Mouse (Mus musculus) granulocyte monocyte progenitor cell, adult 5-6 weeks (primary cell): ENCODE data around the gene Gm853. TPM values are rescaled to one million over a fixed set of nuclear protein-coding genes. Genes with fewer than 3 reads are reported as not detected.

ENCODE experiments used
- ATAC-seq: replicated peaks from 2 replicates; pipeline ENCODE4 v1.8.0; 2016; ENCODE audit warnings: mild to moderate bottlenecking, moderate TSS enrichment, inconsistent platforms; ENCODE audit not compliant: poor library complexity, severe bottlenecking
- total RNA-seq, 2 experiments: library from RNA; stranded (forward) in 1 of 2; stranded (reverse) in 1 of 2; fragments of 200-712, 200-1000 nt in 1 of 2; fragments of >200 nt in 1 of 2; fragmentation: Nextera tagmentation in 1 of 2; gene quantifications; 2 replicates each; pipeline ENCODE4 v1.2.3; 2014 to 2017

Gene Gm853
- total RNA-seq, 2 experiments from 2014 or later = not detected

- ATAC-seq = no peak
Observed at GRCm38 (mm10) chr4:130176156-130176720, 46.0 kb downstream of the Gm853 start.

GRCm38 (mm10) chr4:130175072-130175711 is 47.0 kb downstream of the Gm853 start, which contains the start of gene Tinagl1:
Tinagl1 (minus strand) TSS chr4:130175122.
- peak; percentile 66 for ATAC-seq

GRCm38 (mm10) chr4:130174335-130175031 is 47.7 kb downstream of the Gm853 start:
- peak; percentile 37 for ATAC-seq

- ATAC-seq = no peak
Observed at GRCm38 (mm10) chr4:130173911-130174311, 48.3 kb downstream of the Gm853 start.

- no peak for ATAC-seq
Observed at GRCm38 (mm10) chr4:130173060-130173822, 49.0 kb downstream of the Gm853 start.

GRCm38 (mm10) chr4:130171951-130172765 is 50.0 kb downstream of the Gm853 start:
- ATAC-seq = no peak

GRCm38 (mm10) chr4:130170362-130170761 is 51.8 kb downstream of the Gm853 start:
- ATAC-seq = no peak

- ATAC-seq = no peak
Observed at GRCm38 (mm10) chr4:130169411-130169971, 52.7 kb downstream of the Gm853 start.

GRCm38 (mm10) chr4:130168280-130169183 is 53.7 kb downstream of the Gm853 start:
- ATAC-seq = peak; percentile 28

- peak; percentile 49 for ATAC-seq
Observed at GRCm38 (mm10) chr4:130167814-130168213, 54.4 kb downstream of the Gm853 start.

- peak; percentile 31 for ATAC-seq
Observed at GRCm38 (mm10) chr4:130167321-130167720, 54.9 kb downstream of the Gm853 start.

- ATAC-seq = no peak
Observed at GRCm38 (mm10) chr4:130166592-130166991, 55.6 kb downstream of the Gm853 start.

- no peak for ATAC-seq
Observed at GRCm38 (mm10) chr4:130166061-130166460, 56.1 kb downstream of the Gm853 start.

GRCm38 (mm10) chr4:130164121-130164520 is 58.1 kb downstream of the Gm853 start:
- no peak for ATAC-seq

- peak; percentile 5; the same call in 1 of the 2 replicates for ATAC-seq
Observed at GRCm38 (mm10) chr4:130163391-130163861, 58.8 kb downstream of the Gm853 start.

- ATAC-seq = no peak
Observed at GRCm38 (mm10) chr4:130161349-130161748, 60.9 kb downstream of the Gm853 start.
